28 mouse cellular contexts compared by ENCODE assay signal in the genomic region with DNA sequence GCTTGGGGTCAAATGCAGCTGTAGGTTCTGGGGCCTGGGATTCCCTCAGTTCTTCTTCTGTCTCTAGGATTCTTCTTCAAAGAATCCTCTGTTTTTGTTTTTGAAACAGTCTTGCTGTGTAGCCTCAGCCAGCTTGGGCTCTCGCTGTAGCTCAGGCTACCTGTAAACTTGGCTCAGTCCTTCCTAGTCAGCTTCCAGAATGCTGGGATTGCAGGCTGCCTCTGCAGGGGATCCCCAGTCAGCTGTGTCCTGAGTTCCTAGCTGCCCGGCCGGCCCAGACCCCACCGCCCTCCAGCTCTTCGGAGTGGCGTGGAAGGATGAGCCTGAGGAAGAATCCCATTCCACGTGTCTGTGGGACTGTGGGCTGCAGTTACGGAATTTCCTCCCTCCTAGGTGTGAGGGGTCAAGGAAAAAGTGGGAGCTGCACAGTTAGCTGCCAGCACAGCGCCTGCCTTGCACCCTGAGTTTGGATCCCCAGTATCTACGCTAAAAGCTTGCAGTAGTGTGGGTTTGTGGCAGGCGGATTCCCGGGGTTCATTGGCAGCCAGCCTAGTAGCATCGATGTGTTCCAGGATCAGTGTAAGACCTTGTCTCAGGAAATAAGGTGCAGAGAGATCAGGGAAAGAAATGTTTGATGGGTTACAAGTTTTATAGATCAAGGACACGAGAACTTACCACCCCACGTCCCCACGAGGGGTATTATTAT.
A peak's percentile ranks its signal among the peaks of the same experiment; 100 is the strongest.
DNase-seq lines count a peak whose midpoint lies in the region; ATAC-seq and TF ChIP-seq lines count a peak whose summit lies in the region.
"Had no signal": no experiment of that assay in that cellular context is flagged by ENCODE, and none has a peak within 500 bp of the region (broad histone marks: within the 10 kb centered on the region; RNA-seq: fewer than 3 reads in every experiment).

No protein-coding gene starts in this region.

- no peak for TF ChIP-seq CTCF in cerebellum, adult 2 months (IDR thresholded peaks at IDR 0.05; ENCODE audit: borderline replicate concordance, insufficient read depth, low read depth, low read length)

- no peak for ATAC-seq in forebrain, embryonic 11.5 days (replicated peaks; ENCODE audit: low FRiP score)
- ATAC-seq: CD4-positive, CD25-positive, alpha-beta regulatory T cell, adult 4 months; intestine, postnatal 0 days had no signal

- H3K4me1 ChIP-seq in forebrain, embryonic 10.5 days, result peaks cover 13% of the 10 kb centered on the region; the same call in 1 of the 2 replicates
- no peaks in the 10 kb centered on the region for H3K4me1 ChIP-seq in forebrain, embryonic 11.5 days (replicated peaks; ENCODE audit: control insufficient read depth, insufficient read depth, low read length)
- peaks cover 28% of the 10 kb centered on the region for H3K4me1 ChIP-seq in cerebellum, adult 2 months (ENCODE audit: control insufficient read depth, insufficient read depth, low read length)
- H3K4me1 ChIP-seq: heart, embryonic 15.5 days; neural tube, embryonic 12.5 days had no signal

- no peak for TF ChIP-seq POLR2A in cerebellum, adult 2 months (IDR thresholded peaks at IDR 0.05; ENCODE audit: borderline replicate concordance, insufficient read depth, low read length)

- no peaks in the 10 kb centered on the region for H3K36me3 ChIP-seq in forebrain, embryonic 10.5 days (replicated peaks)
- H3K36me3 ChIP-seq in forebrain, embryonic 11.5 days (ENCODE audit: control insufficient read depth, insufficient read depth, low read length), result no peaks in the 10 kb centered on the region
- H3K36me3 ChIP-seq: embryonic facial prominence, embryonic 13.5 days; heart, embryonic 15.5 days; hindbrain, embryonic 12.5 days; neural tube, embryonic 12.5 days had no signal

- 0 out of 2 replicates have a peak, but pooled peaks cover 6% of the 10 kb centered on the region for H3K27me3 ChIP-seq in forebrain, embryonic 10.5 days (ENCODE audit: poor library complexity, severe bottlenecking)
- no peaks in the 10 kb centered on the region for H3K27me3 ChIP-seq in forebrain, embryonic 11.5 days (ENCODE audit: control insufficient read depth, insufficient read depth, low read length)
- H3K27me3 ChIP-seq in cerebellum, adult 2 months (ENCODE audit: control insufficient read depth, insufficient read depth, low read length), result no peaks in the 10 kb centered on the region
- H3K27me3 ChIP-seq: embryonic facial prominence, embryonic 13.5 days; hindbrain, embryonic 12.5 days; neural tube, embryonic 12.5 days had no signal

- DNase-seq in forebrain, embryonic 10.5 days (ENCODE audit: extremely low spot score, low spot score), result no peak
- DNase-seq in forebrain, embryonic 11.5 days (ENCODE audit: low spot score), result no peak
- DNase-seq in left cerebral cortex, postnatal 4 days, result peak; percentile 16
- no peak for DNase-seq in left cerebral cortex, postnatal 25 days (ENCODE audit: low spot score in 2 of 2)
- DNase-seq in cerebellum, adult 2 months, result peak; percentile 54 to 69
- DNase-seq in cerebellum, postnatal 14 days, result peak; percentile 55 to 64
- DNase-seq in thymus, postnatal 4 days, result no peak
- no peak for DNase-seq in heart, postnatal 4 days
- DNase-seq: adrenal gland, postnatal 25 days; embryo, embryonic 11 days; gastrocnemius, postnatal 10 days; kidney, adult 9 months; kidney, postnatal 10 days; layer of hippocampus, postnatal 36 days; liver; lung, adult 2 months; lung, postnatal 10 days; right cerebral cortex, adult 18-20 months; spleen, adult 18-20 months had no signal

- WGBS in forebrain, embryonic 10.5 days, result 71% methylated on average over 16 of the region's 16 CpGs
- WGBS in forebrain, embryonic 11.5 days, result 74% methylated on average over 16 of the region's 16 CpGs
- WGBS in cerebellum, adult 2 months, result 26% methylated on average over 16 of the region's 16 CpGs

- no peak overlapping the region for H3K4me2 ChIP-seq in forebrain, embryonic 11.5 days (ENCODE audit: low read depth, low read length, severe bottlenecking)
- H3K4me2 ChIP-seq: embryonic facial prominence, embryonic 13.5 days; heart, embryonic 15.5 days; hindbrain, embryonic 12.5 days; neural tube, embryonic 12.5 days had no signal

- peaks cover 6% of the 10 kb centered on the region; the same call in 1 of the 2 replicates for H3K9me3 ChIP-seq in forebrain, embryonic 10.5 days
- no peaks in the 10 kb centered on the region for H3K9me3 ChIP-seq in forebrain, embryonic 11.5 days (ENCODE audit: control insufficient read depth, low read length)
- H3K9me3 ChIP-seq: embryonic facial prominence, embryonic 13.5 days; heart, embryonic 15.5 days; hindbrain, embryonic 12.5 days; neural tube, embryonic 12.5 days had no signal

- H3K9ac ChIP-seq in forebrain, embryonic 11.5 days (ENCODE audit: low read length), result no peak overlapping the region
- H3K9ac ChIP-seq: embryonic facial prominence, embryonic 13.5 days; heart, embryonic 15.5 days; hindbrain, embryonic 12.5 days; liver, embryonic 14.5 days; neural tube, embryonic 12.5 days had no signal

- H3K27ac ChIP-seq in forebrain, embryonic 10.5 days, result peak overlapping the region; percentile 51
- no peak overlapping the region for H3K27ac ChIP-seq in forebrain, embryonic 11.5 days (ENCODE audit: low read depth, low read length)
- H3K27ac ChIP-seq in cerebellum, adult 2 months (ENCODE audit: insufficient read depth, low read length), result no peak overlapping the region
- H3K27ac ChIP-seq: embryonic facial prominence, embryonic 13.5 days; heart, embryonic 15.5 days; hindbrain, embryonic 12.5 days; liver, embryonic 14.5 days; macrophage; neural tube, embryonic 12.5 days had no signal

- intact Hi-C loops in left cerebral cortex, postnatal 4 days (cut with DNase I), result no loop called here
- intact Hi-C loops in left cerebral cortex, postnatal 25 days (cut with DNase I), result no loop called here

- no peak overlapping the region for H3K4me3 ChIP-seq in forebrain, embryonic 10.5 days
- H3K4me3 ChIP-seq in forebrain, embryonic 11.5 days (ENCODE audit: low read depth, low read length), result no peak overlapping the region
- no peak overlapping the region for H3K4me3 ChIP-seq in cerebellum, adult 2 months (replicated peaks; ENCODE audit: insufficient read depth, low read depth, low read length)
- H3K4me3 ChIP-seq: embryonic facial prominence, embryonic 13.5 days; heart, embryonic 15.5 days; hindbrain, embryonic 12.5 days; myocyte; neural tube, embryonic 12.5 days had no signal

Comparison
In these comparisons a context has a peak if more than half of its experiments do, and no peak if none do; other contexts are left out.
1. DNase-seq: peak in left cerebral cortex, postnatal 4 days (single experiment), cerebellum, adult 2 months (2 of 2) and cerebellum, postnatal 14 days (2 of 2); none in forebrain, embryonic 10.5 days (single experiment), forebrain, embryonic 11.5 days (single experiment), left cerebral cortex, postnatal 25 days (0 of 2), thymus, postnatal 4 days (single experiment) and heart, postnatal 4 days (single experiment).